Mouse (Mus musculus) forebrain, embryonic 16.5 days (tissue): ENCODE data around the gene Sept4. TPM values are rescaled to one million over a fixed set of nuclear protein-coding genes. Genes with fewer than 3 reads are reported as not detected.

Experiments
- ATAC-seq: fragments of 200-750 bp; cut with Nextera tagmentation; 2 replicates; pipeline ENCODE4 v1.8.0; 2017; ENCODE audit warnings: mild to moderate bottlenecking, moderate library complexity
- H3K27ac ChIP-seq: fragments of 300-500 bp; sonication (generic); 2 replicates; pipeline ENCODE4 v1.5.1; 2014; ENCODE audit warnings: low read length, control low read depth
- H3K27me3 ChIP-seq: fragments of 300-500 bp; sonication (generic); replicated peaks from 2 replicates; pipeline ENCODE4 v1.6.1; 2014; ENCODE audit warnings: low read length; ENCODE audit not compliant: control insufficient read depth, insufficient read depth
- H3K36me3 ChIP-seq: fragments of 300-500 bp; sonication (generic); 2 replicates; pipeline ENCODE4 v1.6.1; 2014; ENCODE audit not compliant: control insufficient read depth, insufficient read depth
- H3K4me1 ChIP-seq: fragments of 300-500 bp; sonication (generic); replicated peaks from 2 replicates; pipeline ENCODE4 v1.6.1; 2014; ENCODE audit warnings: low read length; ENCODE audit not compliant: control insufficient read depth, insufficient read depth
- H3K4me2 ChIP-seq: fragments of 300-500 bp; sonication (generic); 2 replicates; pipeline ENCODE4 v1.6.1; 2014; ENCODE audit warnings: mild to moderate bottlenecking, low read length, control low read depth
- H3K4me3 ChIP-seq: fragments of 300-500 bp; sonication (generic); replicated peaks from 2 replicates; pipeline ENCODE4 v1.5.1; 2014; ENCODE audit warnings: mild to moderate bottlenecking, low read length, control low read depth
- H3K9ac ChIP-seq: fragments of 300-500 bp; sonication (generic); replicated peaks from 2 replicates; pipeline ENCODE4 v1.6.1; 2014; ENCODE audit warnings: low read depth, low read length, control low read depth
- H3K9me3 ChIP-seq: fragments of 300-500 bp; sonication (generic); 2 replicates; pipeline ENCODE4 v1.6.1; 2016; ENCODE audit warnings: low read length; ENCODE audit not compliant: control insufficient read depth
- WGBS: fragments of 180-500 bp; shearing (Covaris S2); extraction: QIAGEN DNeasy Blood & Tissue Kit; methylation state at CpG from one replicate; pipeline ENCODE4 v1.1.7; 2014; 5-methylcytosine and 5-hydroxymethylcytosine counted together
- polyA plus RNA-seq: library from polyadenylated mRNA; unstranded; fragments of >200 nt; fragmentation: Nextera tagmentation; extraction: Ambion mirVana; gene quantifications from 2 replicates; pipeline ENCODE4 v1.2.1, GENCODE M21; 2015

The Sept4 gene
- polyA plus RNA-seq, 1 experiment from 2014 or later: 21.9 TPM

DNA sequence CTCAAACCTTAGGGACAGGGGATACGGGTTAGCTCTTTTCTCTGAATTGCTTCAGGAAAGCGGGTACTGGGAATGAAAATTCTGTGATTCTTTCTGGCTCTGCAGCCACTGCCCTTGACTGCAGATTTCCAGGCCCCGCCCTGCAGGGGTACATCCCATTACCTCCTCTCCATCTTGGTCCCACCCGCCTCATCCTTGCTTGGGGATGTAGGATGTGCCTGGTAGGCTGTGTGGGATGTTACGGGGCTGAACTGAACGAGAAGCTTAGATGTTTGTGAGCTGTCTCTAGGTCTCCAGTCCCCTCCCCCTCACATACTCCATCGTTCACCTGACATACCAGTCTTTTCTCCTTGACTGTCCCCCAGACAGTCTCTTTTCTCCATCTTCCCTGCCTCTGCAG is 27.3 kb downstream of the Sept4 start:
- H3K27ac ChIP-seq: peak overlapping the region; percentile 89
- peaks cover 35% of the 10 kb centered on the region for H3K4me1 ChIP-seq
- H3K4me3 ChIP-seq: peak overlapping the region; percentile 90
- H3K9me3 ChIP-seq: no peaks in the 10 kb centered on the region
- peak overlapping the region; percentile 53 for H3K4me2 ChIP-seq
- peaks cover 22% of the 10 kb centered on the region for H3K36me3 ChIP-seq
- peak overlapping the region; percentile 98 for H3K9ac ChIP-seq
- WGBS: 2% methylated on average over 7 of the region's 7 CpGs
- ATAC-seq: no peak
- no peaks in the 10 kb centered on the region for H3K27me3 ChIP-seq

DNA sequence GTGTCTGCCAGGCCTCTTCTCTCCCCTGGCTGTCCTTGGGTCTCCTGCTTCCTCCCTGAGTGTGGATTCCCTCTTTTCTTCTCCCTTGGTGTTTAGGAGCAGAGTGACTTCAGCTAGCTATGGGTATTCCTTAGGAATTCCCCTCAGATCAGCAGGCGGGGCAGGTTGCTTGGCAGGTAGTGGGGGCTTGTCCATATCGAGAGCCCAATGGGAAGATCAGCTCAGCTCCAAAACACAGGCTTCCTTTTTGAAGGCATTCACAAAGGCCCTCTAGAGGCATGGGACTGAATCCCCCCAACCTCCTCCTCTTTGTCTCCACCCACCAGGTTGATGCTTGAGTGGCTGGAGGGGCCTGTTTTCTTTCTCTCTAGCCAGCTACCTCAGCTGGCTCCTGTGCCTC is 27.8 kb downstream of the Sept4 start:
- H3K36me3 ChIP-seq: peaks cover 25% of the 10 kb centered on the region
- peaks cover 35% of the 10 kb centered on the region for H3K4me1 ChIP-seq
- H3K9me3 ChIP-seq: no peaks in the 10 kb centered on the region
- peak overlapping the region; percentile 53 for H3K4me2 ChIP-seq
- WGBS: 19% methylated on average over 2 of the region's 2 CpGs
- ATAC-seq: no peak
- H3K27me3 ChIP-seq: no peaks in the 10 kb centered on the region
- peak overlapping the region; percentile 90 for H3K4me3 ChIP-seq
- peak overlapping the region; percentile 98 for H3K9ac ChIP-seq
- peak overlapping the region; percentile 89 for H3K27ac ChIP-seq

DNA sequence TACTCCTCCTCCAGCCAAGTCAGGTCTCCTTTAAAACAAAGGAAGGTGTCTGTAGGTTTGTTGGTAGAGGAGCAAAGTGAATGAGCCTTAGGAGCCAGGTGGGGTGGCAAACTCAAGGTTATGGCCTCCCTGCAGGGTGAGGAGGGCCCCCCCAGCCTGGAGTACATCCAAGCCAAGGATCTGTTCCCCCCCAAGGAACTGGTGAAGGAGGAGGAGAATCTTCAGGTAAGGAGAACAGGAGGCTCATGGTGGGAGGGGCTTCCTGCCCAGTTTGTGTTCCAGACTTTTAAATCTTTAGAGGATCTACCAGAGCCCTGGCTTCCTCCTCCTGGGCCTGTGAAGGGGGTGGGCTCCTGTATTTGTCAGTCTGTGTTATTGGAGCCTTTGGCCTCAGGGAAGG is 28.4 kb downstream of the Sept4 start:
- Histone ChIP-seq H3K9me3 (no peaks in the 10 kb centered on the region), H3K36me3 (peaks cover 31% of the 10 kb centered on the region), H3K4me2 (peak overlapping the region; percentile 53), H3K9ac (peak overlapping the region; percentile 98), H3K4me1 (peaks cover 35% of the 10 kb centered on the region), H3K27me3 (no peaks in the 10 kb centered on the region), H3K27ac (peak overlapping the region; percentile 89; the same call in 1 of the 2 replicates), H3K4me3 (peak overlapping the region; percentile 90)
- no peak for ATAC-seq

DNA sequence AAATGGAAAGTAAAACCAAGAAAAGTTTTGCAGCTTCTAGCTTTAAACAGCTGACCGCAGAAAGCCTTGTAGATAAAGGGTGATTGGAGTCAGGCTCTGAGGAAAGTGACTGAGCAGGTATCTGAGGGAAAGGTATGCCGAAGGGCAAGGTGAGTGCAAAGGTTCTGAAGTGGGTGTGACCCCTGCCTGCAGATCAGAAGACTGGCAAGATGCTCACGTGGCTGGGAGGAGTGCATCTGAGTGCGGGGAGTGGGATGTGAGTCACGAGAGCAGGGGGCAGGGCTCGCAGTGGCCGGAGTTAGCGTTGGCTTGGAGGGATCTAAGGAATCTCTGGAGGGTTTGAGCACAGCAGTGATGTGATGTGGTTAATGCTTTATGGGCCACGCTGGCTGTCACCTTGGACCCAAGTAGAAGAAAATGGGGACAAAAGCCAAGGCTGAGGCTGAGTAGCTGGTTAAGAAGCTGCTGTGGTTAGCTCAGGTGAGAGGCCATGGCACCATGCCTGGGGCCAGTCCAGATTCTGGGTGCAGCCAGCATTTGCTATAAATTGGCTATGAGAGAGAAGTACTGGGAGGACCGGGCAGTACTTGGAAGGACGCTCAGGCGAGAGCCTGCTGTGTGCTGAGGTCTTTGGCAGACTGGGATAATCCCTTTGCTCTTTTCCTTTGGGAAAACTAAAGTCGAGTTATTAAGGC is 30.8 kb downstream of the Sept4 start:
- no peaks in the 10 kb centered on the region for H3K9me3 ChIP-seq
- H3K27me3 ChIP-seq: no peaks in the 10 kb centered on the region
- peaks cover 19% of the 10 kb centered on the region for H3K4me1 ChIP-seq
- no peak overlapping the region for H3K4me3 ChIP-seq
- 90% methylated on average over 13 of the region's 13 CpGs for WGBS
- ATAC-seq: no peak
- H3K27ac ChIP-seq: no peak overlapping the region
- no peak overlapping the region for H3K9ac ChIP-seq
- no peak overlapping the region for H3K4me2 ChIP-seq
- H3K36me3 ChIP-seq: peaks cover 53% of the 10 kb centered on the region

DNA sequence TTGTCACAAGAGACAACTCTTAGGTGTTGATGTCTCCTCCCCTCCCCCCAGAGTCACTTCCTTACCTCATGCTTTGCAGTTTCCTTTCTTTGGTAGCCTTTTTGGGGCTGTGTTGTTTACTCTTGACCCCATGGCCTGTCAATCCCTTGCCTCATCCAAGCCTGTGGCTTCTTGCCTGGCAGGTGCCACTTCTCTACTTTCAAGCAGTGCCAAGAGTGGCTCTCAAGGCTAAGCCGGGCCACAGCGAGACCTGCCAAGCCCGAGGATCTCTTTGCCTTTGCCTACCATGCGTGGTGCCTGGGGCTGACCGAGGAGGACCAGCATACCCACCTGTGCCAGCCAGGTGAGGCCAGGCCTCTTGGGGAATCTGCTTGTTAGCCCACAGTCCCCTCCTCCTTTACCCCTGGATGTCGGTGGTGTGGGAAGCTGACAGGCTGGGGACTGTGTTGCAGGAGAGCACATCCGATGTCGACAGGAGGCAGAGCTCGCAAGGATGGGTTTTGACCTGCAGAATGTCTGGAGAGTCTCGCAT is 31.7 kb downstream of the Sept4 start:
- Histone ChIP-seq H3K4me1 (peaks cover 14% of the 10 kb centered on the region), H3K27ac (no peak overlapping the region), H3K9me3 (no peaks in the 10 kb centered on the region), H3K4me3 (no peak overlapping the region), H3K9ac (no peak overlapping the region), H3K27me3 (no peaks in the 10 kb centered on the region), H3K4me2 (no peak overlapping the region), H3K36me3 (peaks cover 60% of the 10 kb centered on the region)
- no peak for ATAC-seq
- WGBS: 95% methylated on average over 10 of the region's 10 CpGs

DNA sequence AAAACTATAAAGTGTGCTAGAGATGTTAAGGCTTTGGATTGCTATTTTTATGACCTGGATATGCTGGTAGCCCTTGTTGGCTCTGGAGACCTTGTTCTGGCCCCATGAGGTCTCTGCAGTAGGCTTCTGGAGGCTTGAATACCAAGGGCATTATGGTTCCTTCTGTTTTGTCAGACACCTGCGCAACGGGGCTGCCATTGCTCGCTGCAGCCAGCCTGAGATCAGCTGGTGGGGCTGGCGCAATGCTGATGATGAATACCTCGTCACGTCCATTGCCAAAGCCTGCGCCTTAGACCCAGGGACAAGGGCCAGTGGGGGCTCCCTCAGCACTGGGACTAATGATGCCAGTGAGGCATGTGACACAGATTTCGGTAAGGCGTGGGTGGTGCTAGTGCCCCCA is 33.5 kb downstream of the Sept4 start:
- no peak for ATAC-seq
- H3K9ac ChIP-seq: no peak overlapping the region
- peaks cover 3% of the 10 kb centered on the region for H3K4me1 ChIP-seq
- WGBS: 93% methylated on average over 9 of the region's 9 CpGs
- H3K4me2 ChIP-seq: no peak overlapping the region
- no peak overlapping the region for H3K27ac ChIP-seq
- no peaks in the 10 kb centered on the region for H3K9me3 ChIP-seq
- H3K4me3 ChIP-seq: no peak overlapping the region
- H3K27me3 ChIP-seq: no peaks in the 10 kb centered on the region
- H3K36me3 ChIP-seq: peaks cover 75% of the 10 kb centered on the region

DNA sequence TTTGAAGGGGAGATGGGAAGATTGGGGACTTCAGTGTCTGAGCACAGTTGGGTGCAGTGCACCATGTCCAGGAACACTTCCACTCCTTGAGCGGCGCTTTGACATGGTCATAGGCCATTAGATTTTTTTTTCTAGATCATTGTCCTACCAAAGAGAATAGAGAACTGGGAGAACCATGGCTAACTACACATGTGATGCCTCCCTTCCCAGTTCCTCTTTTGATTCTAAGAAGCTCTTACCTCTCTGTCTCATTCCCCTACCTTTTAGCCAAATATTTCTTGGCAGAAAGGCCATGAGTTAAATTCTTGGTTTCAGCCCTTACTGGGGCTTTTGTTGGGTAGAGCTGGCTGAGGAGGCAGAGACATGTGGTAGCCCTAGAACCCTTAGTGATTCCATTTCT is 34.9 kb downstream of the Sept4 start:
- ATAC-seq: no peak
- WGBS: 100% methylated on average over 2 of the region's 2 CpGs
- H3K27ac ChIP-seq: no peak overlapping the region

DNA sequence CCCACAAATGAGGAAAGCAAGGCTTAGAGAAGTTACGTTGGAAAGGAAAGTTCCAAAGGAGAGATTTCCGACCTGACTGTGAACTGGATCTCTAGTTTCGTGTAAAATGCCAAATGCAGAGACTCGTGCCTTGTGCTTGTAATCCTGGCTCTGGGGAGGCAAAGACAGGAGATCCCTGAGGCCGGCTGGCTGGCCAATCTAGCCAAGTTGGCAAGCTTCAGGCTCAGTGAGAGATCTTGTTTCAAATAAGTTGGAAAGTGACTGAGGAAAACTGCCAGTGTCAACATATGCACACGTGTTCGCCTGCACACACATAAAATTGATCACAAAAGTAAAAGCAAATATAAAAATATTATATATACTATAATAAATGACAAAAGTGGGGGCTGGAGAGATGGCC is 40.6 kb downstream of the Sept4 start:
- Histone ChIP-seq H3K9me3 (no peaks in the 10 kb centered on the region), H3K9ac (no peak overlapping the region), H3K36me3 (peaks cover 76% of the 10 kb centered on the region), H3K4me2 (no peak overlapping the region), H3K27me3 (no peaks in the 10 kb centered on the region), H3K4me3 (no peak overlapping the region), H3K4me1 (no peaks in the 10 kb centered on the region), H3K27ac (no peak overlapping the region)
- WGBS: 87% methylated on average over 7 of the region's 7 CpGs
- ATAC-seq: no peak

More for the DNA sequence above, 34.9 kb downstream of the Sept4 start:
- peaks cover 74% of the 10 kb centered on the region for H3K36me3 ChIP-seq
- H3K9ac ChIP-seq: no peak overlapping the region
- H3K9me3 ChIP-seq: no peaks in the 10 kb centered on the region
- H3K4me2 ChIP-seq: no peak overlapping the region
- H3K4me1 ChIP-seq: no peaks in the 10 kb centered on the region
- no peak overlapping the region for H3K4me3 ChIP-seq
- no peaks in the 10 kb centered on the region for H3K27me3 ChIP-seq

DNA sequence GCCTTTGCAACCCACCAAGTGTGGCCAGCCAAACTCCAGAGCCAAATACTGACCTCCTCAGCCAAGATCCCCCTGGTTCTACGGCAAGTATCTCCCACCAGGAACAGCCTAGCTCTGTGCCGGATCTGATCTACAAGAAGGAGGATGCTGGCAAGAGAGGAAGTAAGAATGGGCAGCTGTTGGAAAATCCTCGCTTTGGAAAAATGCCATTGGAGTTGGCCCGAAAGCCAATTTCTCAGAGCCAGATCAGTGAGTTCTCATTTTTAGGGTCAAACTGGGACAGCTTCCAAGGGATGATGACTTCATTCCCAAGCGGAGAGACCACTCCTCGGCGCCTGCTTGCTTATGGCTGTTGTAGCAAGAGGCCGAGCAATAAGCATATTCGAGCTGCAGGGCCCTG is 42.8 kb downstream of the Sept4 start:
- no peak overlapping the region for H3K9ac ChIP-seq
- no peak overlapping the region for H3K4me2 ChIP-seq
- H3K36me3 ChIP-seq: peaks cover 73% of the 10 kb centered on the region
- H3K4me3 ChIP-seq: no peak overlapping the region
- ATAC-seq: no peak
- no peaks in the 10 kb centered on the region for H3K27me3 ChIP-seq
- no peak overlapping the region for H3K27ac ChIP-seq
- no peaks in the 10 kb centered on the region for H3K4me1 ChIP-seq
- WGBS: 83% methylated on average over 9 of the region's 9 CpGs
- H3K9me3 ChIP-seq: no peaks in the 10 kb centered on the region; the same call in 1 of the 2 replicates
